Mouse (Mus musculus) thymus, adult 2 months (tissue): ENCODE results near the gene Map1lc3b. TPM values are rescaled to one million over a fixed set of nuclear protein-coding genes. Genes with fewer than 3 reads are reported as not detected.

Experiments
- DNase-seq: peaks from one replicate; pipeline ENCODE4 v3.0.0; 2021
- H3K27ac ChIP-seq: fragments of 200-500 bp; 2 replicates; pipeline ENCODE4 v1.5.1; 2012; ENCODE audit warnings: low read length, control low read depth; ENCODE audit not compliant: control insufficient read depth, insufficient read depth
- H3K27me3 ChIP-seq: fragments of 200-500 bp; 2 replicates; pipeline ENCODE4 v1.6.1; 2012; ENCODE audit warnings: mild to moderate bottlenecking, low read length, moderate library complexity, mixed read lengths; ENCODE audit not compliant: control insufficient read depth, insufficient read depth
- H3K36me3 ChIP-seq: fragments of 200-500 bp; 2 replicates; pipeline ENCODE4 v1.6.1; 2012; ENCODE audit warnings: mild to moderate bottlenecking, low read length, moderate library complexity; ENCODE audit not compliant: control insufficient read depth, insufficient read depth
- H3K4me1 ChIP-seq: fragments of 200-500 bp; replicated peaks from 2 replicates; pipeline ENCODE4 v1.6.1; 2012; ENCODE audit warnings: low read length; ENCODE audit not compliant: control insufficient read depth, insufficient read depth
- H3K4me3 ChIP-seq: fragments of 200-500 bp; 2 replicates; pipeline ENCODE4 v1.5.1; 2012; ENCODE audit warnings: mild to moderate bottlenecking, low read length, control low read depth, moderate library complexity; ENCODE audit not compliant: control insufficient read depth, insufficient read depth
- CTCF ChIP-seq: fragments of 200-500 bp; IDR thresholded peaks from 2 replicates; pipeline ENCODE4 v1.5.1; 2012; ENCODE audit warnings: mild to moderate bottlenecking, control low read depth, low read length, moderate library complexity, borderline replicate concordance; ENCODE audit not compliant: control insufficient read depth, poor library complexity, insufficient read depth; ENCODE audit errors: extremely low read depth
- POLR2A ChIP-seq: fragments of 200-500 bp; IDR thresholded peaks from 2 replicates; pipeline ENCODE4 v1.6.1; 2012; ENCODE audit warnings: mild to moderate bottlenecking, low read length, control low read depth, moderate library complexity; ENCODE audit not compliant: control insufficient read depth, poor library complexity, insufficient read depth; ENCODE audit errors: extremely low read depth
- WGBS: fragments of 180-500 bp; shearing (Covaris S2); methylation state at CpG from one replicate; pipeline ENCODE4 v1.1.7; 2018; 5-methylcytosine and 5-hydroxymethylcytosine counted together
- polyA plus RNA-seq: library from polyadenylated mRNA; depleted of rRNA; stranded (reverse); fragments of >200 nt; gene quantifications from 2 replicates; pipeline ENCODE4 v1.2.3, GENCODE M21; 2012

The Map1lc3b gene
- polyA plus RNA-seq, 1 experiment: 103 TPM

- DNase-seq: no peak
- TF ChIP-seq POLR2A (no peak), CTCF (no peak)
- H3K36me3 ChIP-seq: no peaks in the 10 kb centered on the region; the same call in 1 of the 2 replicates
- no peaks in the 10 kb centered on the region for H3K27me3 ChIP-seq
- no peak overlapping the region for H3K27ac ChIP-seq
- H3K4me3 ChIP-seq: no peak overlapping the region
- 93% methylated on average over 7 of the region's 7 CpGs for WGBS
- no peaks in the 10 kb centered on the region for H3K4me1 ChIP-seq
These were observed 29.6 kb upstream of the Map1lc3b start for GRCm38 (mm10) chr8:121560432-121561100.

- TF ChIP-seq POLR2A (no peak), CTCF (no peak)
- H3K27me3 ChIP-seq: no peaks in the 10 kb centered on the region
- no peaks in the 10 kb centered on the region for H3K4me1 ChIP-seq
- H3K36me3 ChIP-seq: no peaks in the 10 kb centered on the region; the same call in 1 of the 2 replicates
- no peak for DNase-seq
- no peak overlapping the region for H3K27ac ChIP-seq
- 94% methylated on average over 16 of the region's 16 CpGs for WGBS
- H3K4me3 ChIP-seq: no peak overlapping the region
These were observed 28.4 kb upstream of the Map1lc3b start for GRCm38 (mm10) chr8:121561636-121562345.

DNA sequence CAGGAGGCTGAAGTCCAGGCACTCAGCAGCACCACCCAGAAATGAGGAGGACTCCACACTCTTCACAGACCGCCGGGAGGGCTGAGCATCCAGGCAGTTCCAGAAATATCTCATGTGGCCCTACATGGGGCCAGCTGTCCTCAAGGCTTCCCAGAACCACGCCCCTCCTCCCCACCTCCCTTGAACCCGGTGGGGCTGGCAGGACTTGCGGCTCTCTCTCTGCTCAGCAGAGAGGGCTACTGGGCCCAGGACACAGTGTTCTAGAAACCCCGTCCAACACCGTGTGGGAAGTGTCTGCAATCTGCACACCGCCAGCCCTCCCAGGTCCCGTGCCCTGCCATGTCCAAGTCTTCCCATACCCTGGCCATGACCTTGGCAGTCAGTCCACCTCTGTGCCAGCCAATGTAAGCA is 27.2 kb upstream of the Map1lc3b start:
- Histone ChIP-seq H3K27ac (no peak overlapping the region), H3K36me3 (no peaks in the 10 kb centered on the region; the same call in 1 of the 2 replicates), H3K4me3 (no peak overlapping the region), H3K4me1 (no peaks in the 10 kb centered on the region), H3K27me3 (no peaks in the 10 kb centered on the region)
- WGBS: 97% methylated on average over 9 of the region's 9 CpGs
- DNase-seq: no peak
- TF ChIP-seq POLR2A (no peak), CTCF (no peak)

GRCm38 (mm10) chr8:121563701-121564100 is 26.5 kb upstream of the Map1lc3b start:
- Histone ChIP-seq H3K36me3 (no peaks in the 10 kb centered on the region; the same call in 1 of the 2 replicates), H3K27me3 (no peaks in the 10 kb centered on the region), H3K4me1 (no peaks in the 10 kb centered on the region), H3K27ac (no peak overlapping the region), H3K4me3 (no peak overlapping the region)
- WGBS: 95% methylated on average over 6 of the region's 6 CpGs
- no peak for DNase-seq
- TF ChIP-seq CTCF: no peak
- TF ChIP-seq POLR2A: no peak

DNA sequence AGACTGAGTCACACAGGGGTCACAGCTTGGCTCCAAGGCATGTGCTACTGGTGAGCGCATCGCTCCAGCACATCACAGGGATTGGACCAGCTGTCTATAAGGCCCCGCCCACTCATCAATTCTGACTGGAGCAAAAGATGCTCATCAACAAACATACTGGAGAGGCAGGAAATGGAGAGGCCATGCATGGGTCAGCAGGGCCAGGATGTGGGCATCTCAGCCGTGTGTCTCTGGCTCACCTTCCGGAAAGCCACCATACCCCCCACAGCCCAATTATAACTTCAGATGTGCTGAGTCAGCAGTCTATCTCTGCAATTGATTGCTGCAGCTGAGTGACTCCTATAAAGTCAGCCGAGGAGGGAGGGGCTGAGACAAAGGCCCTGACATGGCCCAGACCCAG is 21.8 kb upstream of the Map1lc3b start:
- Histone ChIP-seq H3K36me3 (no peaks in the 10 kb centered on the region), H3K27me3 (no peaks in the 10 kb centered on the region), H3K4me3 (no peak overlapping the region), H3K4me1 (no peaks in the 10 kb centered on the region; the same call in 1 of the 2 replicates), H3K27ac (no peak overlapping the region)
- no peak for TF ChIP-seq CTCF
- no peak for TF ChIP-seq POLR2A
- no peak for DNase-seq
- WGBS: 87% methylated on average over 6 of the region's 6 CpGs

GRCm38 (mm10) chr8:121570335-121570734 is 19.8 kb upstream of the Map1lc3b start:
- no peak for DNase-seq
- Histone ChIP-seq H3K36me3 (no peaks in the 10 kb centered on the region), H3K4me1 (no peaks in the 10 kb centered on the region; the same call in 1 of the 2 replicates), H3K27ac (no peak overlapping the region), H3K4me3 (peak overlapping the region; percentile 31), H3K27me3 (no peaks in the 10 kb centered on the region)
- TF ChIP-seq POLR2A (no peak), CTCF (no peak)
- WGBS: 47% methylated on average over 21 of the region's 21 CpGs
